8 mouse cellular contexts compared by ENCODE assay signal in the genomic region with DNA sequence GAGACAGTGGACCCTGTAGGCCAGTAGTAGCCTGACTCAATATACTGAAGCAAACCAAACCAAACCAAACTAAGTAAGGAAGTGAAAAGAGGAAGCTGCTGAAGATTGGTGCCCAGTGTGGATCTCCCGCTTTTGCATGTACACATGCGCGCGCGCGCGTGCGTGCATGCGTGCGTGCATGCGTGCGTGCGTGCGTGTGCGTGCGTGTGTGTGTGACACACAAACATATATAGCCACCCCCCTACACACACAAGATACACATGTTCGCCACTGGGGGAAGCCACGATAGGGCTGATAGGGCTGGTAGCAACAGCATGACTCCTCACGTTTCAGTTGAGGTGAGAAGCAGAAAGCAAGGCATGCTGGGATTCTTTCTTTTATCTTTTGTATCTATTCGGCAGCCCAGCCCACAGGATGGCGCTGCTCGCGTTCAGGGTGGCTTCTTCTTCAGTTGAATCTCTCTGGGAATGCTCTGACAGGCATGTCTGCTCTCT. TPM values are rescaled to one million over a fixed set of nuclear protein-coding genes. Genes with fewer than 3 reads are reported as not detected.
DNase-seq lines count a peak whose midpoint lies in the region; ATAC-seq and TF ChIP-seq lines count a peak whose summit lies in the region.

No protein-coding gene starts in this region.

- intact Hi-C loops in left cerebral cortex, postnatal 10 days (cut with DNase I), result no loop called here

- H3K36me3 ChIP-seq in heart, embryonic 16.5 days (ENCODE audit: control insufficient read depth, insufficient read depth), result no peaks in the 10 kb centered on the region
- no peaks in the 10 kb centered on the region for H3K36me3 ChIP-seq in embryonic facial prominence, embryonic 11.5 days (replicated peaks; ENCODE audit: control insufficient read depth, insufficient read depth, low read depth, low read length)
- no peaks in the 10 kb centered on the region for H3K36me3 ChIP-seq in kidney, embryonic 15.5 days
- no peaks in the 10 kb centered on the region for H3K36me3 ChIP-seq in midbrain, embryonic 11.5 days (ENCODE audit: control insufficient read depth, insufficient read depth, low read length)
- no peaks in the 10 kb centered on the region for H3K36me3 ChIP-seq in stomach, postnatal 0 days (ENCODE audit: control insufficient read depth, insufficient read depth, low read length)

- H3K4me2 ChIP-seq in heart, embryonic 16.5 days (ENCODE audit: low read depth, low read length), result peak overlapping the region; percentile 44
- no peak overlapping the region; the same call in 1 of the 2 replicates for H3K4me2 ChIP-seq in embryonic facial prominence, embryonic 11.5 days (ENCODE audit: low read depth, low read length)
- peak overlapping the region; percentile 48 for H3K4me2 ChIP-seq in kidney, embryonic 15.5 days
- H3K4me2 ChIP-seq in midbrain, embryonic 11.5 days, result peak overlapping the region; percentile 33
- no peak overlapping the region for H3K4me2 ChIP-seq in stomach, postnatal 0 days (replicated peaks; ENCODE audit: low read depth)

- no peak for DNase-seq in heart, postnatal 4 days
- peak; percentile 11 for DNase-seq in NIH3T3 (ENCODE audit: low read depth)
- peak; percentile 63 for DNase-seq in embryonic facial prominence, embryonic 11.5 days (ENCODE audit: low spot score)
- peak; percentile 92 for DNase-seq in midbrain, embryonic 11.5 days (ENCODE audit: low spot score, missing footprints)
- no peak for DNase-seq in stomach, postnatal 0 days (ENCODE audit: low spot score)
- DNase-seq in left cerebral cortex, postnatal 10 days (ENCODE audit: extremely low spot score in 1 of 2, low spot score in 2 of 2), result no peak

- peak; percentile 25; the same call in 1 of the 2 replicates for ATAC-seq in heart, embryonic 16.5 days (replicated peaks; ENCODE audit: extremely low read depth, insufficient read depth, low FRiP score)
- ATAC-seq in embryonic facial prominence, embryonic 11.5 days (replicated peaks; ENCODE audit: insufficient number of reproducible peaks, low FRiP score, low TSS enrichment, low read depth), result no peak
- no peak for ATAC-seq in kidney, embryonic 15.5 days (replicated peaks; ENCODE audit: low FRiP score)
- peak; percentile 52; the same call in 1 of the 2 replicates for ATAC-seq in midbrain, embryonic 11.5 days (ENCODE audit: low FRiP score)
- ATAC-seq in stomach, postnatal 0 days (ENCODE audit: low FRiP score, low TSS enrichment), result peak; percentile 41; the same call in 1 of the 2 replicates

- WGBS in heart, embryonic 16.5 days, result 28% methylated on average over 23 of the region's 23 CpGs
- WGBS in embryonic facial prominence, embryonic 11.5 days, result 33% methylated on average over 23 of the region's 23 CpGs
- 36% methylated on average over 23 of the region's 23 CpGs for WGBS in kidney, embryonic 15.5 days
- 36% methylated on average over 23 of the region's 23 CpGs for WGBS in midbrain, embryonic 11.5 days
- 28% methylated on average over 23 of the region's 23 CpGs for WGBS in stomach, postnatal 0 days

- H3K27ac ChIP-seq in heart, embryonic 16.5 days (ENCODE audit: low read length), result no peak overlapping the region
- no peak overlapping the region for H3K27ac ChIP-seq in embryonic facial prominence, embryonic 11.5 days (replicated peaks; ENCODE audit: low read depth, low read length)
- peak overlapping the region; percentile 10; the same call in 1 of the 2 replicates for H3K27ac ChIP-seq in kidney, embryonic 15.5 days
- no peak overlapping the region for H3K27ac ChIP-seq in midbrain, embryonic 11.5 days (ENCODE audit: low read depth, low read length)
- no peak overlapping the region for H3K27ac ChIP-seq in stomach, postnatal 0 days (replicated peaks)

- peak overlapping the region; percentile 25 for H3K4me3 ChIP-seq in heart, embryonic 16.5 days (ENCODE audit: low read length)
- H3K4me3 ChIP-seq in embryonic facial prominence, embryonic 11.5 days (ENCODE audit: low read depth, low read length), result no peak overlapping the region
- H3K4me3 ChIP-seq in kidney, embryonic 15.5 days (replicated peaks), result peak overlapping the region; percentile 21
- peak overlapping the region; percentile 14; the same call in 1 of the 2 replicates for H3K4me3 ChIP-seq in midbrain, embryonic 11.5 days (ENCODE audit: low read depth, low read length)
- no peak overlapping the region for H3K4me3 ChIP-seq in stomach, postnatal 0 days (ENCODE audit: low read depth, low read length)

- peaks cover 2% of the 10 kb centered on the region; the same call in 1 of the 2 replicates for H3K27me3 ChIP-seq in heart, embryonic 16.5 days (ENCODE audit: control insufficient read depth, insufficient read depth, low read length)
- no peaks in the 10 kb centered on the region for H3K27me3 ChIP-seq in embryonic facial prominence, embryonic 11.5 days (ENCODE audit: control insufficient read depth, insufficient read depth, low read length)
- no peaks in the 10 kb centered on the region for H3K27me3 ChIP-seq in kidney, embryonic 15.5 days
- H3K27me3 ChIP-seq in midbrain, embryonic 11.5 days (ENCODE audit: control insufficient read depth, insufficient read depth, low read length), result 0 out of 2 replicates have a peak, but pooled peaks cover under 1% of the 10 kb centered on the region
- H3K27me3 ChIP-seq in stomach, postnatal 0 days (ENCODE audit: control insufficient read depth, insufficient read depth, low read length), result no peaks in the 10 kb centered on the region

- H3K9ac ChIP-seq in heart, embryonic 16.5 days (ENCODE audit: low read length), result peak overlapping the region; percentile 31; the same call in 1 of the 2 replicates
- H3K9ac ChIP-seq in embryonic facial prominence, embryonic 11.5 days (replicated peaks; ENCODE audit: low read length), result no peak overlapping the region
- no peak overlapping the region for H3K9ac ChIP-seq in kidney, embryonic 15.5 days
- peak overlapping the region; percentile 12; the same call in 1 of the 2 replicates for H3K9ac ChIP-seq in midbrain, embryonic 11.5 days (ENCODE audit: low read length)
- no peak overlapping the region for H3K9ac ChIP-seq in stomach, postnatal 0 days (ENCODE audit: low read length)

- no peaks in the 10 kb centered on the region for H3K9me3 ChIP-seq in heart, embryonic 16.5 days (replicated peaks; ENCODE audit: control insufficient read depth, low read length)
- no peaks in the 10 kb centered on the region for H3K9me3 ChIP-seq in embryonic facial prominence, embryonic 11.5 days (replicated peaks; ENCODE audit: control insufficient read depth, low read length)
- no peaks in the 10 kb centered on the region for H3K9me3 ChIP-seq in kidney, embryonic 15.5 days (replicated peaks)
- no peaks in the 10 kb centered on the region for H3K9me3 ChIP-seq in midbrain, embryonic 11.5 days (ENCODE audit: control insufficient read depth, low read length)
- H3K9me3 ChIP-seq in stomach, postnatal 0 days (ENCODE audit: control insufficient read depth, low read length), result no peaks in the 10 kb centered on the region

- TF ChIP-seq EP300 in stomach, postnatal 0 days (optimal IDR thresholded peaks at IDR 0.05), result no peak

- peak; percentile 58 for TF ChIP-seq CTCF in stomach, postnatal 0 days (IDR thresholded peaks at IDR 0.05; ENCODE audit: low read depth)

- peaks cover 5% of the 10 kb centered on the region; the same call in 1 of the 2 replicates for H3K4me1 ChIP-seq in heart, embryonic 16.5 days (ENCODE audit: control insufficient read depth, insufficient read depth, low read length)
- no peaks in the 10 kb centered on the region for H3K4me1 ChIP-seq in embryonic facial prominence, embryonic 11.5 days (ENCODE audit: control insufficient read depth, insufficient read depth, low read length)
- H3K4me1 ChIP-seq in kidney, embryonic 15.5 days, result peaks cover 31% of the 10 kb centered on the region
- H3K4me1 ChIP-seq in midbrain, embryonic 11.5 days (ENCODE audit: control insufficient read depth, insufficient read depth, low read length), result 0 out of 2 replicates have a peak, but pooled peaks cover 3% of the 10 kb centered on the region
- no peaks in the 10 kb centered on the region for H3K4me1 ChIP-seq in stomach, postnatal 0 days (replicated peaks; ENCODE audit: control insufficient read depth, insufficient read depth)

RNA-seq across cellular contexts. Expression of gene Ncs1, which starts 6.4 kb away (rescaled TPM):
- polyA plus RNA-seq in heart, embryonic 16.5 days (2015; fragmentation: Nextera tagmentation; extraction: Ambion mirVana), result 29.4 and 32.1 TPM in 2 replicates
- total RNA-seq in heart, postnatal 4 days (2021), result 10 to 100 TPM; 23.8 to 34.2 TPM
- 59.5 and 60.3 TPM in 2 replicates for polyA plus RNA-seq in embryonic facial prominence, embryonic 11.5 days (2014; fragmentation: Nextera tagmentation; extraction: Ambion mirVana)
- 42.0 and 43.2 TPM in 2 replicates for polyA plus RNA-seq in kidney, embryonic 15.5 days (2015; fragmentation: Nextera tagmentation; extraction: Ambion mirVana)
- polyA plus RNA-seq in midbrain, embryonic 11.5 days (2014; fragmentation: Nextera tagmentation; extraction: Ambion mirVana), result 64.3 and 67.4 TPM in 2 replicates
- 9.8 and 10.1 TPM in 2 replicates for polyA plus RNA-seq in stomach, postnatal 0 days (2015; fragmentation: Nextera tagmentation; extraction: Ambion mirVana)
- total RNA-seq in left cerebral cortex, postnatal 10 days (2021), result 100 to 1,000 TPM; 151 to 156 TPM

Comparison
In these comparisons a context has a peak if more than half of its experiments do, and no peak if none do; other contexts are left out.
1. ATAC-seq: peak in heart, embryonic 16.5 days (single experiment), midbrain, embryonic 11.5 days (single experiment) and stomach, postnatal 0 days (single experiment); none in embryonic facial prominence, embryonic 11.5 days (single experiment) and kidney, embryonic 15.5 days (single experiment).
2. H3K4me2 ChIP-seq: peak in heart, embryonic 16.5 days (single experiment), kidney, embryonic 15.5 days (single experiment) and midbrain, embryonic 11.5 days (single experiment); none in embryonic facial prominence, embryonic 11.5 days (single experiment) and stomach, postnatal 0 days (single experiment).
3. H3K4me3 ChIP-seq: peak in heart, embryonic 16.5 days (single experiment), kidney, embryonic 15.5 days (single experiment) and midbrain, embryonic 11.5 days (single experiment); none in embryonic facial prominence, embryonic 11.5 days (single experiment) and stomach, postnatal 0 days (single experiment).
4. H3K9ac ChIP-seq: peak in heart, embryonic 16.5 days (single experiment) and midbrain, embryonic 11.5 days (single experiment); none in embryonic facial prominence, embryonic 11.5 days (single experiment), kidney, embryonic 15.5 days (single experiment) and stomach, postnatal 0 days (single experiment).
5. DNase-seq: peak in NIH3T3 (single experiment), embryonic facial prominence, embryonic 11.5 days (single experiment) and midbrain, embryonic 11.5 days (single experiment); none in heart, postnatal 4 days (single experiment), stomach, postnatal 0 days (single experiment) and left cerebral cortex, postnatal 10 days (0 of 2).